Mouse (Mus musculus) megakaryocyte-erythroid progenitor cell, adult 5-6 weeks (primary cell): Measurements from ENCODE around the gene Nacc1. TPM values are rescaled to one million over a fixed set of nuclear protein-coding genes. Genes with fewer than 3 reads are reported as not detected.
A peak's percentile ranks its signal among the peaks of the same experiment; 100 is the strongest.

Source experiments
- ATAC-seq: replicated peaks from 2 replicates; pipeline ENCODE4 v1.8.0; 2016; ENCODE audit warnings: mild to moderate bottlenecking, inconsistent platforms; ENCODE audit not compliant: severe bottlenecking, poor library complexity, low FRiP score, low TSS enrichment
- total RNA-seq, 2 experiments: library from RNA; stranded (forward) in 1 of 2; stranded (reverse) in 1 of 2; fragments of 200-1000, 215-1000 nt in 1 of 2; fragments of >200 nt in 1 of 2; fragmentation: Nextera tagmentation in 1 of 2; gene quantifications; 2 replicates each; pipeline ENCODE4 v1.2.3; 2014 to 2017

Gene Nacc1
- total RNA-seq, 2 experiments from 2014 or later = 51.5 to 76.7 TPM

GRCm38 (mm10) chr8:84668731-84669485 lies 18.8 kb downstream of the Nacc1 start:
- no peak for ATAC-seq

GRCm38 (mm10) chr8:84668081-84668480 lies 19.6 kb downstream of the Nacc1 start:
- no peak for ATAC-seq

- ATAC-seq = peak; percentile 2; the same call in 1 of the 2 replicates
These were observed 22.2 kb downstream of the Nacc1 start for GRCm38 (mm10) chr8:84665385-84665893.

GRCm38 (mm10) chr8:84664566-84665384 lies 22.9 kb downstream of the Nacc1 start:
- ATAC-seq = peak; percentile 38

GRCm38 (mm10) chr8:84663483-84664327 lies 24.0 kb downstream of the Nacc1 start:
- peak; percentile 60 for ATAC-seq

- ATAC-seq = peak; percentile 66
These were observed 25.0 kb downstream of the Nacc1 start, which contains the start of gene Ier2 for GRCm38 (mm10) chr8:84662581-84663065. Gene Ier2 (minus strand): TSS chr8:84662852.

GRCm38 (mm10) chr8:84661961-84662571 lies 25.6 kb downstream of the Nacc1 start:
- ATAC-seq = peak; percentile 2; the same call in 1 of the 2 replicates

- 0 out of 2 replicates have a peak, but pooled peaks have one; percentile 7 for ATAC-seq
These were observed 26.2 kb downstream of the Nacc1 start for GRCm38 (mm10) chr8:84661458-84661871.

- ATAC-seq = no peak
These were observed 26.7 kb downstream of the Nacc1 start for GRCm38 (mm10) chr8:84660819-84661457.

GRCm38 (mm10) chr8:84659936-84660818 lies 27.5 kb downstream of the Nacc1 start:
- ATAC-seq = 0 out of 2 replicates have a peak, but pooled peaks have one; percentile 5

GRCm38 (mm10) chr8:84658951-84659350 lies 28.7 kb downstream of the Nacc1 start:
- no peak for ATAC-seq

GRCm38 (mm10) chr8:84657680-84658079 lies 30.0 kb downstream of the Nacc1 start:
- no peak for ATAC-seq

- ATAC-seq = no peak
These were observed 30.5 kb downstream of the Nacc1 start for GRCm38 (mm10) chr8:84657203-84657602.

- peak; percentile 69 for ATAC-seq
These were observed 31.0 kb downstream of the Nacc1 start for GRCm38 (mm10) chr8:84656641-84657126.

- ATAC-seq = no peak
These were observed 31.5 kb downstream of the Nacc1 start for GRCm38 (mm10) chr8:84656191-84656525.

GRCm38 (mm10) chr8:84655336-84656190 lies 32.1 kb downstream of the Nacc1 start:
- ATAC-seq = no peak
